Mouse (Mus musculus): ENCODE results near the gene Cry2.

DNA sequence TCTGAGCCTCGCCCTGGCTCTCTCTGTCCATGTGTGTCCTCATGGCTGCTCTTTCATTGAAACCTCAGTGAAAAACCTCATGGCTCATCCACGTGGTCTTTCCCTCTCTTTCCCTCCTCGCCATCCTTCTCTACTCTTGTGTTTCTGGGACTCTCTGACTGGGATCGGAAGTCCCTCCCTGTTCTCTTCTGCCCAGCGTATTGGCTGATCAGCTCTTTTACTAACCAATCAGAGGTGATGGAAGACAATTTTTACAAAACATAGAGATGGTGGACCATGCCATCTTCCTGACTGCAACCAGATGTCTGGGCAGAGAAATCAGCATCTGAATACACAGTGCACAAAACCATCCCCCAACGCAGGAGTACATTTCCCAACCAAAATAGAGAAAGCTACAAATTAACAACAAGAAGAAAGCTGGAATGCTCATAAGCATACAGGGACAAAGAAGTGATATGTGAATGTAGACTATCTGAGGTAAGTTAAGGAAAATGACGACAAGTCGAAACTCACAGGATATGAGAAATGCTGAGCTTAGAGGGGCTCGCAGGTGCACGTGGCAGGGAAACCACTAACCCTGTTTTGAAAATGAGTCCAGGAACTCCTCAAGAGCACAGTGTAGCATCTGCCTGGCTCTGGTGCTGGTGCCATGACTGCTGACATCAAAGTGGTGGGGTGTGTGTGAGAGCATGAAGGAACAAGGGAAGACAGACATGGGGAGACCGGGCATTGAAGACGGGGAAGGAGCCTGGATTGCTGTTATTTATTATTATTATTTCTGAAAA, 38.2 kb upstream of the Cry2 start:
- TF ChIP-seq CTCF (IDR thresholded peaks at IDR 0.05; ENCODE audit: control insufficient read depth, insufficient read depth, low read length) (no peak), POLR2A (IDR thresholded peaks at IDR 0.05; ENCODE audit: borderline replicate concordance, control insufficient read depth, low read depth, low read length) (no peak)
